Mouse (Mus musculus) small intestine, adult 2 months (tissue): ENCODE measurements around the gene Wdfy1.

Source experiments
- CTCF ChIP-seq: fragments of 200-500 bp; IDR thresholded peaks from 2 replicates; pipeline ENCODE4 v1.5.1; 2012; ENCODE audit warnings: low read depth, mild to moderate bottlenecking, control low read depth, inconsistent platforms, low read length, moderate library complexity, mixed read lengths; ENCODE audit not compliant: insufficient replicate concordance, insufficient read length; ENCODE audit errors: extremely low read depth
- POLR2A ChIP-seq: fragments of 200-500 bp; IDR thresholded peaks from 2 replicates; pipeline ENCODE4 v1.6.1; 2012; ENCODE audit warnings: low read depth, mild to moderate bottlenecking, control low read depth, inconsistent platforms, low read length, moderate library complexity

DNA sequence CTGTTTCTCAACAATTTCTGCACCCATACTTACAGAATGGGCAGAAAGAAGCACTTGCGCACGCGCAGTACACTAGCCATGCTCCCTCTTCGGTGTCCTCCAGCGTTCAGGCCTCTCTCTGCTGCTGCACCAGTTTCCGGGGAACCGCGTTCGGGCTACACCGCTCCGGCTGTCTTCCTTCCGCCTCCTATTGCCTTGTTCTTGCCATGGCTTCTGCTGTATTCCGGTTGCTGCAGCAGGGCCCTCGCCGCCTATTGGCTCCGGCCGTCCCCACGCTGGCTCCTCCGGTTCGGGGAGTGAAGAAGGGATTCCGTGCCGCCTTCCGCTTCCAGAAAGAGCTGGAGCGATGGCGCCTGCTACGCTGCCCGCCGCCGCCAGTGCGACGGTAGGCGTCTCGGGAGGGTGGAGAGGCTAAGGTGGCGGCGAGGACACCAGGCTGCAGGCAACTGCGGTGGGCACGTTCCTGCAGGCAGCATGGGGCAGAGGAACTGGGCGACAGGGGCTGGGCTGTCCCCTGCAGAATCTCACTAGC is at the start of gene Wdfy1, which contains the start of gene Mrpl44:
- TF ChIP-seq CTCF (peak; percentile 19; the same call in 1 of the 2 replicates), POLR2A (peak; percentile 57; the same call in 1 of the 2 replicates)
